Comparison of ENCODE assay signal across 8 mouse cellular contexts in the genomic region with DNA sequence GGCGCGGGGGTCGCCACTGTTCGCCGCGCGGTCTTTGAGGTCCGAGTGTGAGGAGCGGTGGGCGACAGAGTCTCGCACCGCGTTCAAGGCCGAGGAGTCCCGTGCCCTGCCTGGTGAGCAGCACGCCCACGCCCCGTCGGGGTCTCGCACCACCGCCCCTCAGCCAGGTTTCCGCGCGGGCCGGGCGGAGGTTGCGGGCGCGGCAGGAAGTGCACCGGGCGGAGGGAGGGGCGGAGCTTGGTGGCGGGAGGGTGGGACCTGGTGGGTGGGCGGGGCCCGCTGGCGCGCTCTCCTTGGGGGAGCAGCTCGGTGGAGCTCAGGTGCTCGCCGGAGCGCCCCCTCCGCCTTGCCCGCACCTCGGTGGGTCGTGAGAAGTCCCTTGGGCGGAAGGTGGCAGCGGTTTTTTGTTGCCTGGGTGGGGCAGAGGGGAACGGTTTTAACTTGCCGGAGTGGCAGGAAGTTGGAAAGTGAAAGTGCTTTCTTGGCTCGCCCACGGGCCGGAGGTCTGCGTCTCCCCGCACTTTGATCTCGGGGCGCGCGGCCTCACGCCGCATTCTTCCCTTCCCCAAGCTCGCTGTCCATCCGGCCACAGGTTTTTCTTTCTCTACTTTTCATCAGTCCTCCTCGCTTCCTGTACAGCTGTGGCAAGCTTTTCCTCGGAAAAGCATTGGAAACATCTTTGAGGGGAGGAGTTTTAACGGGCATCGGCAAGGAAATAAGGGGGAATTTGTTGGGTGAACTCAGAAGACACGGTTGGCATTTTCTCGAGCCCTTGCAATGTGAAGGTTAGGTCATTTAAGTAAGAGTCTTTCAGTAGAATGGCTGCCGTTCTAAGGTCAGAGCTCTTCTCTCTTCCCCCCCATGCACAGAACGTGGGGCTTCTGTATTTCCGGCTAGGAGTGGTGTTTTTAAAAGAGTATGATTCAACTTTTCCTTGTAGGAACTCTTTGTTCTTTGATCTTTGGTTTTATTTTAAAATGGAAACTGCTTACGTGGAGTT. TPM values are rescaled to one million over a fixed set of nuclear protein-coding genes. Genes with fewer than 3 reads are reported as not detected.
DNase-seq lines count a peak whose midpoint lies in the region; ATAC-seq and TF ChIP-seq lines count a peak whose summit lies in the region.

No protein-coding gene starts in this region.

- H3K4me3 ChIP-seq in E14TG2a.4 (replicated peaks; ENCODE audit: low read length), result peak overlapping the region; percentile 88
- H3K4me3 ChIP-seq in forebrain, embryonic 11.5 days (ENCODE audit: low read depth, low read length), result peak overlapping the region; percentile 88
- H3K4me3 ChIP-seq in heart, postnatal 0 days (ENCODE audit: low read depth, low read length), result peak overlapping the region; percentile 83
- H3K4me3 ChIP-seq in liver, embryonic 15.5 days (replicated peaks), result peak overlapping the region; percentile 88
- H3K4me3 ChIP-seq in neural tube, embryonic 11.5 days (ENCODE audit: low read depth, low read length), result peak overlapping the region; percentile 83
- H3K4me3 ChIP-seq in stomach, embryonic 16.5 days (replicated peaks; ENCODE audit: low read length), result peak overlapping the region; percentile 72

- H3K27ac ChIP-seq in forebrain, embryonic 11.5 days (ENCODE audit: low read depth, low read length), result peak overlapping the region; percentile 91
- peak overlapping the region; percentile 100 for H3K27ac ChIP-seq in heart, postnatal 0 days (ENCODE audit: low read depth)
- peak overlapping the region; percentile 99 for H3K27ac ChIP-seq in liver, embryonic 15.5 days (replicated peaks)
- H3K27ac ChIP-seq in neural tube, embryonic 11.5 days (ENCODE audit: low read depth, low read length), result peak overlapping the region; percentile 97
- H3K27ac ChIP-seq in stomach, embryonic 16.5 days (ENCODE audit: low read length), result peak overlapping the region; percentile 99

- peak overlapping the region; percentile 56 for H3K4me2 ChIP-seq in forebrain, embryonic 11.5 days (ENCODE audit: low read depth, low read length, severe bottlenecking)
- H3K4me2 ChIP-seq in heart, postnatal 0 days (ENCODE audit: low read depth, low read length), result peak overlapping the region; percentile 79
- peak overlapping the region; percentile 82 for H3K4me2 ChIP-seq in liver, embryonic 15.5 days
- peak overlapping the region; percentile 72 for H3K4me2 ChIP-seq in neural tube, embryonic 11.5 days (ENCODE audit: low read depth)
- peak overlapping the region; percentile 87 for H3K4me2 ChIP-seq in stomach, embryonic 16.5 days (ENCODE audit: low read depth, low read length)

- H3K9me3 ChIP-seq in E14TG2a.4 (ENCODE audit: low read length), result no peaks in the 10 kb centered on the region
- no peaks in the 10 kb centered on the region for H3K9me3 ChIP-seq in forebrain, embryonic 11.5 days (ENCODE audit: control insufficient read depth, low read length)
- no peaks in the 10 kb centered on the region for H3K9me3 ChIP-seq in heart, postnatal 0 days (replicated peaks; ENCODE audit: control insufficient read depth, low read length)
- H3K9me3 ChIP-seq in liver, embryonic 15.5 days (replicated peaks), result no peaks in the 10 kb centered on the region
- no peaks in the 10 kb centered on the region for H3K9me3 ChIP-seq in neural tube, embryonic 11.5 days (ENCODE audit: control insufficient read depth, low read length)
- H3K9me3 ChIP-seq in stomach, embryonic 16.5 days (replicated peaks; ENCODE audit: control insufficient read depth, low read length), result no peaks in the 10 kb centered on the region

- peaks cover 4% of the 10 kb centered on the region; the same call in 1 of the 2 replicates for H3K36me3 ChIP-seq in E14TG2a.4 (ENCODE audit: insufficient read depth, low read length)
- H3K36me3 ChIP-seq in forebrain, embryonic 11.5 days (ENCODE audit: control insufficient read depth, insufficient read depth, low read length), result no peaks in the 10 kb centered on the region
- H3K36me3 ChIP-seq in heart, postnatal 0 days (replicated peaks; ENCODE audit: control insufficient read depth, insufficient read depth, low read length), result no peaks in the 10 kb centered on the region
- peaks cover 7% of the 10 kb centered on the region; the same call in 1 of the 2 replicates for H3K36me3 ChIP-seq in liver, embryonic 15.5 days (replicated peaks)
- no peaks in the 10 kb centered on the region for H3K36me3 ChIP-seq in neural tube, embryonic 11.5 days (ENCODE audit: control insufficient read depth, insufficient read depth, low read length)
- no peaks in the 10 kb centered on the region for H3K36me3 ChIP-seq in stomach, embryonic 16.5 days (ENCODE audit: control insufficient read depth, insufficient read depth, low read length)

- peak overlapping the region; percentile 93 for H3K9ac ChIP-seq in forebrain, embryonic 11.5 days (ENCODE audit: low read length)
- H3K9ac ChIP-seq in heart, postnatal 0 days (replicated peaks; ENCODE audit: low read depth, low read length), result peak overlapping the region; percentile 96
- peak overlapping the region; percentile 92 for H3K9ac ChIP-seq in liver, embryonic 15.5 days
- H3K9ac ChIP-seq in neural tube, embryonic 11.5 days (ENCODE audit: low read length), result peak overlapping the region; percentile 95
- peak overlapping the region; percentile 95 for H3K9ac ChIP-seq in stomach, embryonic 16.5 days (ENCODE audit: low read length)

- ATAC-seq in forebrain, embryonic 11.5 days (replicated peaks; ENCODE audit: low FRiP score), result peak; percentile 89
- peak; percentile 88 for ATAC-seq in heart, postnatal 0 days (ENCODE audit: insufficient read depth, low read depth)
- ATAC-seq in liver, embryonic 15.5 days (ENCODE audit: insufficient read depth), result peak; percentile 93
- peak; percentile 95 for ATAC-seq in neural tube, embryonic 11.5 days (ENCODE audit: insufficient read depth, low FRiP score, low TSS enrichment)
- peak; percentile 94 for ATAC-seq in stomach, embryonic 16.5 days (ENCODE audit: insufficient read depth, low FRiP score)

- no peak for TF ChIP-seq CTCF in E14TG2a.4 (conservative IDR thresholded peaks at IDR 0.05; ENCODE audit: low read length)
- TF ChIP-seq CTCF in heart, postnatal 0 days (IDR thresholded peaks at IDR 0.05; ENCODE audit: low read depth), result no peak

- no peaks in the 10 kb centered on the region for H3K27me3 ChIP-seq in E14TG2a.4 (ENCODE audit: insufficient read depth, low read length)
- H3K27me3 ChIP-seq in forebrain, embryonic 11.5 days (ENCODE audit: control insufficient read depth, insufficient read depth, low read length), result no peaks in the 10 kb centered on the region
- no peaks in the 10 kb centered on the region for H3K27me3 ChIP-seq in heart, postnatal 0 days (ENCODE audit: control insufficient read depth, insufficient read depth, low read length)
- H3K27me3 ChIP-seq in liver, embryonic 15.5 days, result no peaks in the 10 kb centered on the region
- no peaks in the 10 kb centered on the region for H3K27me3 ChIP-seq in neural tube, embryonic 11.5 days (ENCODE audit: control insufficient read depth, insufficient read depth, low read length)
- H3K27me3 ChIP-seq in stomach, embryonic 16.5 days (ENCODE audit: control insufficient read depth, insufficient read depth, low read length), result no peaks in the 10 kb centered on the region

- WGBS in forebrain, embryonic 11.5 days, result under 1% methylated on average over 69 of the region's 72 CpGs
- WGBS in heart, postnatal 0 days, result under 1% methylated on average over 49 of the region's 72 CpGs
- WGBS in liver, embryonic 15.5 days (ENCODE audit: insufficient replicate concordance), result under 1% methylated on average over 70 of the region's 72 CpGs
- WGBS in neural tube, embryonic 11.5 days, result 1% methylated on average over 47 of the region's 72 CpGs
- under 1% methylated on average over 68 of the region's 72 CpGs for WGBS in stomach, embryonic 16.5 days

- DNase-seq in c-Kit-positive CD71-positive TER-119-negative erythroid progenitor cells, embryonic 14.5 days (ENCODE audit: low read depth), result peak; percentile 69
- peak; percentile 96 for DNase-seq in forebrain, embryonic 11.5 days (ENCODE audit: low spot score)
- DNase-seq in heart, postnatal 0 days (ENCODE audit: low spot score), result peak; percentile 89
- peak; percentile 91 to 95 for DNase-seq in kidney, postnatal 4 days
- DNase-seq in neural tube, embryonic 11.5 days (ENCODE audit: low spot score), result peak; percentile 90

- H3K4me1 ChIP-seq in E14TG2a.4 (replicated peaks; ENCODE audit: low read depth, low read length), result peaks cover 57% of the 10 kb centered on the region
- H3K4me1 ChIP-seq in forebrain, embryonic 11.5 days (replicated peaks; ENCODE audit: control insufficient read depth, insufficient read depth, low read length), result peaks cover 6% of the 10 kb centered on the region; the same call in 1 of the 2 replicates
- H3K4me1 ChIP-seq in heart, postnatal 0 days (ENCODE audit: control insufficient read depth, insufficient read depth), result peaks cover 16% of the 10 kb centered on the region
- peaks cover 60% of the 10 kb centered on the region for H3K4me1 ChIP-seq in liver, embryonic 15.5 days (replicated peaks)
- H3K4me1 ChIP-seq in neural tube, embryonic 11.5 days (ENCODE audit: control insufficient read depth, insufficient read depth, low read length), result peaks cover 8% of the 10 kb centered on the region
- peaks cover 26% of the 10 kb centered on the region for H3K4me1 ChIP-seq in stomach, embryonic 16.5 days (ENCODE audit: control insufficient read depth, insufficient read depth, low read length)

- TF ChIP-seq EP300 in heart, postnatal 0 days (IDR thresholded peaks at IDR 0.05; ENCODE audit: low read depth), result no peak

RNA-seq across cellular contexts. Expression of a gene that starts 0.7 kb away (rescaled TPM):
- 19.8 and 20.3 TPM in 2 replicates for polyA plus RNA-seq in forebrain, embryonic 11.5 days (2014; fragmentation: Nextera tagmentation; extraction: Ambion mirVana)
- 32.9 and 35.3 TPM in 2 replicates for total RNA-seq in heart, postnatal 0 days (2014; rRNA removed; ENCODE audit: low replicate concordance)
- 10.5 and 13.3 TPM in 2 replicates for polyA plus RNA-seq in heart, postnatal 0 days (2015; fragmentation: Nextera tagmentation; extraction: Ambion mirVana)
- 7.9 and 10.1 TPM in 2 replicates for polyA plus RNA-seq in liver, embryonic 15.5 days (2015; fragmentation: Nextera tagmentation; extraction: Ambion mirVana)
- 18.7 and 21.6 TPM in 2 replicates for polyA plus RNA-seq in neural tube, embryonic 11.5 days (2014; fragmentation: Nextera tagmentation; extraction: Ambion mirVana)
- polyA plus RNA-seq in stomach, embryonic 16.5 days (2015; fragmentation: Nextera tagmentation; extraction: Ambion mirVana), result 18.6 and 21.3 TPM in 2 replicates

RNA-seq across cellular contexts. Expression of a gene that starts 45.4 kb away (rescaled TPM):
- 8.4 and 9.4 TPM in 2 replicates for polyA plus RNA-seq in forebrain, embryonic 11.5 days (2014; fragmentation: Nextera tagmentation; extraction: Ambion mirVana)
- 9.5 and 23.6 TPM in 2 replicates for total RNA-seq in heart, postnatal 0 days (2014; rRNA removed; ENCODE audit: low replicate concordance)
- 2.6 and 2.8 TPM in 2 replicates for polyA plus RNA-seq in heart, postnatal 0 days (2015; fragmentation: Nextera tagmentation; extraction: Ambion mirVana)
- 2.6 and 3.1 TPM in 2 replicates for polyA plus RNA-seq in liver, embryonic 15.5 days (2015; fragmentation: Nextera tagmentation; extraction: Ambion mirVana)
- 11.8 TPM in 2 replicates for polyA plus RNA-seq in neural tube, embryonic 11.5 days (2014; fragmentation: Nextera tagmentation; extraction: Ambion mirVana)
- 10.5 and 12.1 TPM in 2 replicates for polyA plus RNA-seq in stomach, embryonic 16.5 days (2015; fragmentation: Nextera tagmentation; extraction: Ambion mirVana)

RNA-seq across cellular contexts. Expression of a gene that starts 59.7 kb away (rescaled TPM):
- 10.5 and 13.6 TPM in 2 replicates for polyA plus RNA-seq in forebrain, embryonic 11.5 days (2014; fragmentation: Nextera tagmentation; extraction: Ambion mirVana)
- total RNA-seq in heart, postnatal 0 days (2014; rRNA removed; ENCODE audit: low replicate concordance), result 4.4 and 4.5 TPM in 2 replicates
- polyA plus RNA-seq in heart, postnatal 0 days (2015; fragmentation: Nextera tagmentation; extraction: Ambion mirVana), result 4.2 and 6.4 TPM in 2 replicates
- polyA plus RNA-seq in liver, embryonic 15.5 days (2015; fragmentation: Nextera tagmentation; extraction: Ambion mirVana), result 3.7 and 4.6 TPM in 2 replicates
- polyA plus RNA-seq in neural tube, embryonic 11.5 days (2014; fragmentation: Nextera tagmentation; extraction: Ambion mirVana), result 10.7 and 12.6 TPM in 2 replicates
- 16.0 and 18.2 TPM in 2 replicates for polyA plus RNA-seq in stomach, embryonic 16.5 days (2015; fragmentation: Nextera tagmentation; extraction: Ambion mirVana)

Comparison
In these comparisons a context has a peak if more than half of its experiments do, and no peak if none do; other contexts are left out.
1. Peak in every context shown above with its lines: DNase-seq, ATAC-seq, H3K4me3 ChIP-seq and H3K27ac ChIP-seq.